Mouse (Mus musculus) testis, adult 2 months (tissue): ENCODE results near the gene Igdcc3. TPM values are rescaled to one million over a fixed set of nuclear protein-coding genes. Genes with fewer than 3 reads are reported as not detected.

Experiments
- H3K27ac ChIP-seq: fragments of 200-500 bp; 2 replicates; pipeline ENCODE4 v1.5.1; 2012; ENCODE audit warnings: low read depth, low read length; ENCODE audit not compliant: control insufficient read depth, insufficient read depth
- H3K27me3 ChIP-seq: fragments of 200-500 bp; 2 replicates; pipeline ENCODE4 v1.6.1; 2012; ENCODE audit warnings: mild to moderate bottlenecking, low read length, moderate library complexity; ENCODE audit not compliant: control insufficient read depth, insufficient read depth
- H3K36me3 ChIP-seq: fragments of 200-500 bp; 2 replicates; pipeline ENCODE4 v1.6.1; 2012; ENCODE audit warnings: mild to moderate bottlenecking, low read length; ENCODE audit not compliant: control insufficient read depth, insufficient read depth
- H3K4me1 ChIP-seq: fragments of 200-500 bp; 2 replicates; pipeline ENCODE4 v1.6.1; 2012; ENCODE audit warnings: low read length; ENCODE audit not compliant: control insufficient read depth, insufficient read depth
- H3K4me3 ChIP-seq: fragments of 200-500 bp; 2 replicates; pipeline ENCODE4 v1.5.1; 2012; ENCODE audit warnings: low read depth, mild to moderate bottlenecking, low read length, moderate library complexity, mixed read lengths; ENCODE audit not compliant: control insufficient read depth
- CTCF ChIP-seq: fragments of 200-500 bp; IDR thresholded peaks from 2 replicates; pipeline ENCODE4 v1.5.1; 2012; ENCODE audit warnings: low read depth, mild to moderate bottlenecking, inconsistent platforms, low read length, moderate library complexity; ENCODE audit not compliant: control insufficient read depth, insufficient read depth, insufficient replicate concordance
- POLR2A ChIP-seq: fragments of 200-500 bp; IDR thresholded peaks from 2 replicates; pipeline ENCODE4 v1.6.1; 2012; ENCODE audit warnings: low read depth, mild to moderate bottlenecking, inconsistent platforms, low read length, moderate library complexity; ENCODE audit not compliant: control insufficient read depth
- polyA plus RNA-seq: library from polyadenylated mRNA; depleted of rRNA; stranded (reverse); fragments of >200 nt; gene quantifications from 2 replicates; pipeline ENCODE4 v1.2.3, GENCODE M21; 2012

Gene Igdcc3
- polyA plus RNA-seq, 1 experiment: 0.27 TPM

- Histone ChIP-seq H3K4me1 (no peaks in the 10 kb centered on the region), H3K4me3 (peak overlapping the region; percentile 74), H3K27me3 (no peaks in the 10 kb centered on the region), H3K36me3 (no peaks in the 10 kb centered on the region), H3K27ac (peak overlapping the region; percentile 40; the same call in 1 of the 2 replicates)
- TF ChIP-seq CTCF: no peak
- no peak for TF ChIP-seq POLR2A
Observed at GRCm38 (mm10) chr9:65208293-65209179, 67.5 kb downstream of the Igdcc3 start.

GRCm38 (mm10) chr9:65211598-65211997 lies 70.6 kb downstream of the Igdcc3 start:
- H3K27me3 ChIP-seq: peaks cover 5% of the 10 kb centered on the region; the same call in 1 of the 2 replicates
- peaks cover 6% of the 10 kb centered on the region for H3K4me1 ChIP-seq
- TF ChIP-seq POLR2A (no peak), CTCF (no peak)
- no peak overlapping the region for H3K4me3 ChIP-seq
- H3K36me3 ChIP-seq: no peaks in the 10 kb centered on the region
- no peak overlapping the region for H3K27ac ChIP-seq

- H3K27me3 ChIP-seq: peaks cover 5% of the 10 kb centered on the region; the same call in 1 of the 2 replicates
- peak overlapping the region; percentile 89 for H3K4me3 ChIP-seq
- TF ChIP-seq CTCF: no peak
- no peak for TF ChIP-seq POLR2A
- H3K36me3 ChIP-seq: no peaks in the 10 kb centered on the region
- H3K4me1 ChIP-seq: peaks cover 6% of the 10 kb centered on the region
- peak overlapping the region; percentile 65 for H3K27ac ChIP-seq
Observed at GRCm38 (mm10) chr9:65214425-65214777, 73.4 kb downstream of the Igdcc3 start.

- Histone ChIP-seq H3K27me3 (peaks cover 5% of the 10 kb centered on the region; the same call in 1 of the 2 replicates), H3K27ac (peak overlapping the region; percentile 90), H3K4me1 (peaks cover 6% of the 10 kb centered on the region), H3K36me3 (no peaks in the 10 kb centered on the region), H3K4me3 (peak overlapping the region; percentile 89)
- no peak for TF ChIP-seq CTCF
- peak; percentile 41; the same call in 1 of the 2 replicates for TF ChIP-seq POLR2A
Observed at GRCm38 (mm10) chr9:65214778-65215493, 73.9 kb downstream of the Igdcc3 start.

- Histone ChIP-seq H3K4me3 (peak overlapping the region; percentile 89), H3K4me1 (peaks cover 6% of the 10 kb centered on the region), H3K27me3 (peaks cover 5% of the 10 kb centered on the region; the same call in 1 of the 2 replicates), H3K36me3 (no peaks in the 10 kb centered on the region), H3K27ac (peak overlapping the region; percentile 90)
- no peak for TF ChIP-seq CTCF
- TF ChIP-seq POLR2A: no peak
Observed at GRCm38 (mm10) chr9:65215494-65216126, 74.6 kb downstream of the Igdcc3 start.

GRCm38 (mm10) chr9:65216972-65217371 lies 76.0 kb downstream of the Igdcc3 start:
- Histone ChIP-seq H3K27ac (no peak overlapping the region), H3K27me3 (peaks cover 5% of the 10 kb centered on the region; the same call in 1 of the 2 replicates), H3K4me3 (no peak overlapping the region), H3K36me3 (no peaks in the 10 kb centered on the region), H3K4me1 (peaks cover 6% of the 10 kb centered on the region)
- TF ChIP-seq POLR2A (no peak), CTCF (no peak)
